21 mouse cellular contexts compared by ENCODE assay signal in the genomic region with DNA sequence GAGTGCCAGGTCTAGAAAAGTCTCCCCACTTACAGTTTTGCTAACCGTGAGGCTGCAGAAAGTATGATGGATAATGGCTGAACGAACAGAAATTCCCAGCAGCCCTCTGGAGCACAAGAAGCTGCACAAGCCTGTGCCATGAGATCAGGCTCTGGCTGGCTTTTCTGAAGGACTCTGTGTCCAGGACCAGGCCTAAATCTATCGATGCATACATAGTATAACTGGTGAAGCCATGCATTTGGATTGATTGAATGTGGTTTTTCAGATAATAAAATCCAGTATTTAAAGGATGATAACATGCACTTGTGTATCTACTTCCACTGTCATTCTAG.
A peak's percentile ranks its signal among the peaks of the same experiment; 100 is the strongest.
DNase-seq lines count a peak whose midpoint lies in the region; ATAC-seq lines count a peak whose summit lies in the region.
"Had no signal": no experiment of that assay in that cellular context is flagged by ENCODE, and none has a peak within 500 bp of the region (broad histone marks: within the 10 kb centered on the region; RNA-seq: fewer than 3 reads in every experiment).

No protein-coding gene starts in this region.

- H3K4me3 ChIP-seq in forebrain, embryonic 12.5 days (replicated peaks), result no peak overlapping the region
- no peak overlapping the region for H3K4me3 ChIP-seq in forebrain, embryonic 11.5 days (ENCODE audit: low read depth, low read length)
- H3K4me3 ChIP-seq in hindbrain, embryonic 15.5 days, result no peak overlapping the region
- no peak overlapping the region for H3K4me3 ChIP-seq in midbrain, embryonic 13.5 days (replicated peaks)
- H3K4me3 ChIP-seq in kidney, embryonic 15.5 days (replicated peaks), result no peak overlapping the region
- no peak overlapping the region for H3K4me3 ChIP-seq in heart, embryonic 12.5 days
- H3K4me3 ChIP-seq: limb, embryonic 15.5 days; liver, embryonic 15.5 days; neural tube, embryonic 12.5 days had no signal

- H3K9ac ChIP-seq in forebrain, embryonic 12.5 days, result no peak overlapping the region
- H3K9ac ChIP-seq in forebrain, embryonic 11.5 days (ENCODE audit: low read length), result no peak overlapping the region
- H3K9ac ChIP-seq in hindbrain, embryonic 15.5 days, result no peak overlapping the region
- H3K9ac ChIP-seq in midbrain, embryonic 13.5 days (replicated peaks), result no peak overlapping the region
- no peak overlapping the region for H3K9ac ChIP-seq in kidney, embryonic 15.5 days
- H3K9ac ChIP-seq in heart, embryonic 12.5 days, result no peak overlapping the region
- H3K9ac ChIP-seq: limb, embryonic 15.5 days; liver, embryonic 15.5 days; neural tube, embryonic 12.5 days had no signal

- WGBS in forebrain, embryonic 12.5 days, result 56% methylated on average over 3 of the region's 3 CpGs
- WGBS in forebrain, embryonic 11.5 days, result 74% methylated on average over 3 of the region's 3 CpGs
- 46% methylated on average over 3 of the region's 3 CpGs for WGBS in hindbrain, embryonic 15.5 days
- 49% methylated on average over 3 of the region's 3 CpGs for WGBS in midbrain, embryonic 13.5 days
- 87% methylated on average over 3 of the region's 3 CpGs for WGBS in kidney, embryonic 15.5 days
- 79% methylated on average over 3 of the region's 3 CpGs for WGBS in heart, embryonic 12.5 days

- H3K4me1 ChIP-seq in forebrain, embryonic 12.5 days, result peaks cover 21% of the 10 kb centered on the region
- peaks cover 7% of the 10 kb centered on the region for H3K4me1 ChIP-seq in forebrain, embryonic 11.5 days (replicated peaks; ENCODE audit: control insufficient read depth, insufficient read depth, low read length)
- peaks cover 20% of the 10 kb centered on the region for H3K4me1 ChIP-seq in hindbrain, embryonic 15.5 days (replicated peaks)
- peaks cover 26% of the 10 kb centered on the region for H3K4me1 ChIP-seq in midbrain, embryonic 13.5 days (replicated peaks)
- no peaks in the 10 kb centered on the region for H3K4me1 ChIP-seq in kidney, embryonic 15.5 days
- H3K4me1 ChIP-seq in heart, embryonic 12.5 days (replicated peaks), result no peaks in the 10 kb centered on the region
- H3K4me1 ChIP-seq: limb, embryonic 15.5 days; liver, embryonic 15.5 days had no signal

- peak; percentile 45; the same call in 1 of the 2 replicates for ATAC-seq in forebrain, embryonic 12.5 days (ENCODE audit: low FRiP score)
- ATAC-seq in forebrain, embryonic 11.5 days (replicated peaks; ENCODE audit: low FRiP score), result no peak; the same call in 1 of the 2 replicates
- ATAC-seq in hindbrain, embryonic 15.5 days (ENCODE audit: low FRiP score, low read depth), result no peak
- no peak; the same call in 1 of the 2 replicates for ATAC-seq in midbrain, embryonic 13.5 days
- ATAC-seq in kidney, embryonic 15.5 days (replicated peaks; ENCODE audit: low FRiP score), result no peak
- no peak for ATAC-seq in heart, embryonic 12.5 days (ENCODE audit: insufficient number of reproducible peaks, low FRiP score)
- ATAC-seq: intestine, embryonic 16.5 days had no signal

- H3K27me3 ChIP-seq in forebrain, embryonic 12.5 days, result no peaks in the 10 kb centered on the region
- no peaks in the 10 kb centered on the region for H3K27me3 ChIP-seq in forebrain, embryonic 11.5 days (ENCODE audit: control insufficient read depth, insufficient read depth, low read length)
- no peaks in the 10 kb centered on the region for H3K27me3 ChIP-seq in hindbrain, embryonic 15.5 days
- H3K27me3 ChIP-seq in midbrain, embryonic 13.5 days, result peaks cover 5% of the 10 kb centered on the region; the same call in 1 of the 2 replicates
- H3K27me3 ChIP-seq in kidney, embryonic 15.5 days, result no peaks in the 10 kb centered on the region
- no peaks in the 10 kb centered on the region for H3K27me3 ChIP-seq in heart, embryonic 12.5 days (replicated peaks)
- H3K27me3 ChIP-seq: limb, embryonic 15.5 days; liver, embryonic 15.5 days; neural tube, embryonic 12.5 days had no signal

- no peaks in the 10 kb centered on the region for H3K9me3 ChIP-seq in forebrain, embryonic 12.5 days
- H3K9me3 ChIP-seq in forebrain, embryonic 11.5 days (ENCODE audit: control insufficient read depth, low read length), result no peaks in the 10 kb centered on the region
- no peaks in the 10 kb centered on the region for H3K9me3 ChIP-seq in hindbrain, embryonic 15.5 days
- H3K9me3 ChIP-seq in midbrain, embryonic 13.5 days, result no peaks in the 10 kb centered on the region
- no peaks in the 10 kb centered on the region for H3K9me3 ChIP-seq in kidney, embryonic 15.5 days (replicated peaks)
- no peaks in the 10 kb centered on the region for H3K9me3 ChIP-seq in heart, embryonic 12.5 days (replicated peaks)
- H3K9me3 ChIP-seq: limb, embryonic 15.5 days; liver, embryonic 15.5 days; neural tube, embryonic 12.5 days had no signal

- no peak for DNase-seq in forebrain, embryonic 11.5 days (ENCODE audit: low spot score)
- no peak for DNase-seq in retina, embryonic 14.5 days (ENCODE audit: low spot score)
- no peak for DNase-seq in frontal cortex, postnatal 10 days (ENCODE audit: low spot score in 2 of 2)
- DNase-seq: adrenal gland, postnatal 14 days; cerebellum, adult 11 months; cerebellum, postnatal 14 days; heart, postnatal 4 days; right cerebral cortex, postnatal 14 days; thymus, adult 18-20 months; thymus, postnatal 4 days had no signal

- H3K4me2 ChIP-seq in forebrain, embryonic 12.5 days, result no peak overlapping the region
- no peak overlapping the region for H3K4me2 ChIP-seq in forebrain, embryonic 11.5 days (ENCODE audit: low read depth, low read length, severe bottlenecking)
- no peak overlapping the region for H3K4me2 ChIP-seq in hindbrain, embryonic 15.5 days
- no peak overlapping the region for H3K4me2 ChIP-seq in midbrain, embryonic 13.5 days (replicated peaks)
- no peak overlapping the region for H3K4me2 ChIP-seq in kidney, embryonic 15.5 days
- H3K4me2 ChIP-seq in heart, embryonic 12.5 days, result no peak overlapping the region
- H3K4me2 ChIP-seq: limb, embryonic 15.5 days; liver, embryonic 15.5 days; neural tube, embryonic 12.5 days had no signal

- no peaks in the 10 kb centered on the region for H3K36me3 ChIP-seq in forebrain, embryonic 12.5 days (replicated peaks)
- H3K36me3 ChIP-seq in forebrain, embryonic 11.5 days (ENCODE audit: control insufficient read depth, insufficient read depth, low read length), result no peaks in the 10 kb centered on the region
- H3K36me3 ChIP-seq in hindbrain, embryonic 15.5 days, result no peaks in the 10 kb centered on the region
- H3K36me3 ChIP-seq in midbrain, embryonic 13.5 days, result no peaks in the 10 kb centered on the region
- H3K36me3 ChIP-seq in kidney, embryonic 15.5 days, result no peaks in the 10 kb centered on the region
- no peaks in the 10 kb centered on the region for H3K36me3 ChIP-seq in heart, embryonic 12.5 days
- H3K36me3 ChIP-seq: G1E; limb, embryonic 15.5 days; liver, embryonic 15.5 days; neural tube, embryonic 12.5 days had no signal

- H3K27ac ChIP-seq in forebrain, embryonic 12.5 days, result peak overlapping the region; percentile 78
- no peak overlapping the region for H3K27ac ChIP-seq in forebrain, embryonic 11.5 days (ENCODE audit: low read depth, low read length)
- peak overlapping the region; percentile 36 for H3K27ac ChIP-seq in hindbrain, embryonic 15.5 days (replicated peaks)
- H3K27ac ChIP-seq in midbrain, embryonic 13.5 days, result peak overlapping the region; percentile 70
- H3K27ac ChIP-seq in kidney, embryonic 15.5 days, result no peak overlapping the region
- H3K27ac ChIP-seq in heart, embryonic 12.5 days (ENCODE audit: poor library complexity, severe bottlenecking), result no peak overlapping the region
- H3K27ac ChIP-seq: limb, embryonic 15.5 days; liver, embryonic 15.5 days; macrophage; neural tube, embryonic 12.5 days had no signal

Comparison
In these comparisons a context has a peak if more than half of its experiments do, and no peak if none do; other contexts are left out.
1. H3K27ac ChIP-seq: peak in forebrain, embryonic 12.5 days (single experiment), hindbrain, embryonic 15.5 days (single experiment) and midbrain, embryonic 13.5 days (single experiment); none in forebrain, embryonic 11.5 days (single experiment), kidney, embryonic 15.5 days (single experiment) and heart, embryonic 12.5 days (single experiment).